Mouse (Mus musculus) gastrocnemius, adult 8-10 months (tissue): ENCODE measurements around the gene Cltc. TPM values are rescaled to one million over a fixed set of nuclear protein-coding genes. Genes with fewer than 3 reads are reported as not detected.
"Not testable (repeated sequence)": the region's sequence is repeated elsewhere in the genome, so short reads cannot be mapped to it uniquely, and the experiment has no call there.

ENCODE experiments used
- DNase-seq, 2 experiments: peaks; one replicate each; pipeline ENCODE4 v3.0.0; 2022; ENCODE audit warnings: low spot score in 2 of 2
- total RNA-seq, 4 experiments: library from RNA; stranded (reverse); gene quantifications; 2 replicates each; pipeline ENCODE4 v1.2.4; 2022

Gene Cltc
- total RNA-seq, result 100 to 1,000 TPM; 106 to 149 (median 123) TPM

DNA sequence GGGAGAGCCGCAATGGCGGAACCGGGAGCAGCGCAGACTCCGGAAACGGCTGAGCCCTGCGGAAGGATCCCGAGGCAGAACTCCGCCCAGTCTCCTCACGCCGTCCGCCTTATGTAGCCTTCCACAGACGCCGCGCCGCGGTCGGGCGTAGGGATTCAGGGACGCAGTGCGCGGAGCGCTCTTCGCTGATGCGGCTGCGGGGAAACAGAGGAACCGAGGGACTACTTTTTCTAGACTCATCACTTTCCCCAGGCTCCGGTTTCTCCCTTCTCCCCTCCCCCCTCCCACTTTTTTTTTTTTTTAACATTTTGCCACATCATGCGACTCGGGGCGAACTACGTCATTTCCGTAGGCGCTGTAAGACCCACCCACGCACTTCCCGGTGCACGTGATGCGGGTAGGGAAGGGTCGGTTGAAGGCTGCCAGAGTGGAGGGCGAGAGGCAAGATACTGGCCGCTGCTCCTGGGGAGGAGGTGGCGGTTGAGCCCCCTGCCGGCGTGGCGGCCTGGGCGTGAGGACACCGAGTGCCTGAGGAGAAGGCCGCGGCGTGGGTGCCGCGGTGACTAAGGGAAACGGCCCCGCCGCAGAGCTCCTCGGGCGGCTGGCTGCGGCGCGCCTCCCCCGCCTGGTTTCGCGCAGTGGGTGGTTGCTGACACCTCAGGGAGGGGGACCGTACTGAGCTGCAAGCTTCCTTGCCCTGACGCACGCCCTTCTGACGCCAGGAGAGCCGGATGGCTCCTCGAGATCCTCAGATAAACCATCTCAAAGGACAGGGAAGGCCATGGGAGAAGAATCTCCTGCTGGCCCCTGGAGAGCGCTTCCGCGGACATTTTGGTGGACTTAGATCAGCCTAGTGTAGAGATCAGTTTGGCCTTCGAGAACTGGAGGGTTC is at the start of gene Cltc:
TSS of gene Cltc (minus strand) at position 86 of the 892 bp plus-strand sequence.
- DNase-seq, result peak; percentile 95 to 97

GRCm38 (mm10) chr11:86807001-86807477 is 49.7 kb upstream of the Cltc start:
- peak; percentile 5 for DNase-seq

- no peak for DNase-seq
These were observed 36.8 kb upstream of the Cltc start for GRCm38 (mm10) chr11:86794161-86794560.

GRCm38 (mm10) chr11:86787436-86787835 is 30.1 kb upstream of the Cltc start:
- DNase-seq, result not testable (repeated sequence)

DNA sequence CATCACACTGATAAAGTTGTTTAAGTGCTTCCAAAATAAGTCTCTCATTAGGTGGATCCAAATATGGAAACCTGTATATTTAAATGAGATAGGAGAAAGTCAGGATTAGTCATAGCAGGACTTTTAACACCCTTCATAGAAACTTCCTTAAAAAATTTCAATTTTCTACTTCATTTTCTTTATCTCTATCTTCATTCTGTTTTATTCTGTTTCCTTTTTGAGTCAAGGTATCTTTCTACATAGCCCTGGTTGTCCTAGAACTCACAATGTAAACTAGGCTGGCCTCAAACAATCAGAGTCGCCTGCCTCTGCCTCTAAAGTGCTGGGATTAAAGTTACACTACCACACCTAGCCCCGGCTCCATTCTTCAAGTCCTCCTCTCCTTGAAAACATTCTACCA is 28.4 kb upstream of the Cltc start:
- no peak for DNase-seq

DNA sequence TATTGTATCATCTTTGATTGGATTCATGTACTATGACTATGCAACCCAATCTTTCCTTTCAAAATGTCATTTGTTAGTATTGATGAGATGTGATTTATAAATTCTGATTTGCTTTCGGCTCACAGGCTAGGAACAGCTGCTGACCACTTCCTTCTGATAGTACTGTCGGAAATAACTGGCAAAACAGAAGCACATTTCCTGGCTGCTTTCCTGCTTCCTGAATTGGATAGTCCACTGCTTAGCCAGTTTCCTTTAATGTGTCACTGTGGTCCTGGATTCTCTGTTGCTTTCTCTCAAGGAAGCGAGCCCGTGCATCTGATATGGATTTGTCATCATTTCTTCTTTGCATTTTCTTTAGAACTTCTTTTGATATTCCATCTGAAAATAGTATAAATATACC is 12.5 kb upstream of the Cltc start:
- DNase-seq, result no peak

- DNase-seq, result no peak
These were observed 7.1 kb upstream of the Cltc start for GRCm38 (mm10) chr11:86764501-86764900.

- DNase-seq, result not testable (repeated sequence)
These were observed 5.8 kb upstream of the Cltc start for GRCm38 (mm10) chr11:86763127-86763526.

DNA sequence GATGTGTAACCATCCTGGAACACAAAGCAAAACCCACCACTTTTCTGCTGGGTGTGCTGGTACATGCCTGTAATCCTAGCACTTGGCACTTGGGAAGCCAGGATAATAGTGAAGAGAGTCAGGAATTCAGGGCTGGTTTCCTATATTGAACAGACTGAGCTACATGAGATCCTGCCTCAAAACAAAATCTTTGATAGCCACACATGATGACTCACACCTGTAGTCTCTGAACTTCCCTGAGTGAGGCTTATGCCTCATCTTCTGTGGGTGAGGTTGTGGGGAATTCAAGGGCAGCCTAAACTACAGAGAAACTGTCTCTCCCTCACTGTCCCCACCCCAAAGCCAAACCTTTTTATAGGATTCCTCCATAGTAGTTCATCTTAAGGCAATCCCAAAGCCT is 3.0 kb upstream of the Cltc start:
- DNase-seq, result no peak

DNA sequence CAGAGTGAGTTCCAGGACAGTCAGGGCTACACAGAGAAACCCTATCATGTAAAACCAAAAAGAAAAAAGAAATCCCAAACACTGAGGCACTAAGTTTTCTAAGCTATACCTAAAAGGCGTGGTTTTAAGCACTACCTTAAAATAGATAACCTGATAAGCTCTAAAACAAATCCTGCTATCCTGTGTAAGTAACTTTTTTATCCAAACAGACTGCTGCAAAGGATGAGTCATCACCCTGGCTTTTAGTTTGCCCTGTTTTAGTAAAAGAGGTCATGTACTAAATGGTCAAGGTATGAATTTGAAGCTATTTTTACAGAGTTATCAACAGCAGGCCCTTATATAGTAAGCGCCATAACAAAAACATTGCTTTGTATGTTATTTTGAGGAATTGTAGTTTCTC is 2.5 kb upstream of the Cltc start:
- no peak for DNase-seq

DNA sequence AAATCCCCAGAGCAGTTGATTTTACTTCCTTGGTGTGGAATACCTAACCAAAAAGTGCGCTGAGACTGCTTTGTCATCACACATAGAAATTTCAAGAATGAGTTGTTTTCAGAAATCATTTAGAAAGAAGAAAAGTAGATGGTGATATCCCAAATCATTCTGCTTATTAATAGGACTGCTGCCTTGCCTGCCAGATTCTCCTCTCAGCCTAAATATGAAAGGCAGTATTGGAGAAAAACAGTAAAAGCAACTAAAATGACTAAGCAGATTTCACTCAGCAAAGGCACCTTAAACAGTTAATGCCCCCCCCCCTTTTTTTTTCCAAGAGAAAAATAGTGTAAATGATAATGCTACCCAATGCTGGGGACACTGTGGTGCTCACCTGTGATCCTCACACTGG is 1.9 kb upstream of the Cltc start:
- DNase-seq, result no peak

DNA sequence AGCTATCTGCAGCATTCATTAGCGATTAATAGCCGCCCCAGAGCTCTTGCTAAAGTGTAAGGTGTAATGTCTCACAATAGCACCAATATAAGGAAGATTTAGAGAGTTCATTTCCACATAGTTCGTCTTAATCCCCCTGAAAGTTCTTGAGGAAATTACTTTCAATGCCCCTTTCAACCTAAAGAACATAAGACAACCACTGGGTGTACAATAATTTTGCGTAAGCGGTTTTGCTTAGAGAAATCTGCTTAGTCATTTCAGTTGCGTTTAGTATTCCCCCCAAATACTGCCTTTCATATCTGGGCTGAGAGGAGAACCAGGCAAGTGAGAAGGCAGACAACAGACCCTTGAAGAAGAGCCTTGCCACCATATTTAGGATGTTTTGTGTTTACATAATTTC is 1.2 kb upstream of the Cltc start:
- no peak for DNase-seq

DNA sequence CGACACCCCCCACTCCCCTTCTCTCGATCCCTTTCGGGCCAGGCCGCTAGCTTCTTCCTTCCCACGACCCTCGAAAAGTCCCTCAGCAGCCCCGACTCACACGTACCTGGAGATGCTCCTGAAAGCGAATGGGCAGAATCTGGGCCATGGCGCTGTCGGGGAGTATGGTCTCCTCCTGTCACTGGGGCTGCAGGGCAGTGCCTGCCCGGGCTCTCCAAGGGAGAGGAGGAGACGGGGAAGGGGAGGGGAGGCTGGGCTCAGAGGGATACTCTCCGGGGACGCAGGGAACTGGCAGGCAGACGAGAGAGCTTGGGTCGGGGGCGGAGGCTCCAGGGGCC is 254 bp downstream of the Cltc start:
- DNase-seq, result no peak

DNA sequence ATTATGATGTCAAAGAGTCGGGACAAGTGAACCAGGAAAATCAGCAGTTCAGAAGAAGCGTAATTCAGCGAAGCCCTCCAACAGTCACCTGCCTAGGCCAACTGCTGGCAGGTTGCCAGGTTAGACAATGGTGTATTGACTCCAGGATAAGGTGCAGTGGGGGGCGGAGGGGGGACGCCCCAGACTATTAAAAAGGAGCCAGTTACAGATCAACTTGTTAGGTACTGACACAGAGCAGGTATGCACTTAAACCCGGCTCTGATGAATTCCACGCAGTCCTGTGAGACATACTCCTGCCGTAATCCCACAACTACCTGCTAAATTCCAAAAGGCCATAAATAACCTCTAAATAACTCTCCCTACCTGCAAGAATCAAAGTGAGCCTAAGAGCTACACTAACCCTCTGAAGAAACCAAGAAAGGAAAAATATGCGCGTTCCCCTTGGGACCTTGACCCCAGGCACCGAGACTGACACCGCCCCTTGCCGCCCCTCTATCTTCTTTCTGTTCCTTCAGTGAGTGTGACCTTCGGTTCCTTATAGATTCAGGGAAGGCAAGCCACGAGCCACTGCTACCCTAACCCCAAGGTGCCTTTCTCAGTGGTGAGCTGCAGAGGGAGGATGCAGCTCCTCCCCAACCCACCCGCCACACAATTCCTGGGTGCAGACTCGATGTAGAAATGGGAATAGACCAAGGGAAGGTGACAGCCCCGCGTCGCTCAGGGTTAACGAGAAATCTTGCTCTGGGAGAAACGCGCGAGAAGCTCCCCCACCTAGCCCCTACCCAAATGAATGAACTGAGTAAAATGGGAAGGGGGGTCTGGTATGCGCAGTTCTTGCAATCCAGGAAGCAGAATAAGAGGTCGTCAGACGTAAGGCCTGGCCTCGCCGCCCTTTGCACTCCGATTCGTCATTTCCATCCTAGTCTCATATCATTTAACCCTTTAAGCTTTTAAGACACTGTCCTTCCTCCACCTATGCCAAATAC is 916 bp downstream of the Cltc start:
- DNase-seq, result peak in 1 of 2 experiments; percentile 26

- DNase-seq, result no peak
These were observed 5.0 kb downstream of the Cltc start for GRCm38 (mm10) chr11:86752404-86752803.

- no peak for DNase-seq
These were observed 6.4 kb downstream of the Cltc start for GRCm38 (mm10) chr11:86751010-86751409.

DNA sequence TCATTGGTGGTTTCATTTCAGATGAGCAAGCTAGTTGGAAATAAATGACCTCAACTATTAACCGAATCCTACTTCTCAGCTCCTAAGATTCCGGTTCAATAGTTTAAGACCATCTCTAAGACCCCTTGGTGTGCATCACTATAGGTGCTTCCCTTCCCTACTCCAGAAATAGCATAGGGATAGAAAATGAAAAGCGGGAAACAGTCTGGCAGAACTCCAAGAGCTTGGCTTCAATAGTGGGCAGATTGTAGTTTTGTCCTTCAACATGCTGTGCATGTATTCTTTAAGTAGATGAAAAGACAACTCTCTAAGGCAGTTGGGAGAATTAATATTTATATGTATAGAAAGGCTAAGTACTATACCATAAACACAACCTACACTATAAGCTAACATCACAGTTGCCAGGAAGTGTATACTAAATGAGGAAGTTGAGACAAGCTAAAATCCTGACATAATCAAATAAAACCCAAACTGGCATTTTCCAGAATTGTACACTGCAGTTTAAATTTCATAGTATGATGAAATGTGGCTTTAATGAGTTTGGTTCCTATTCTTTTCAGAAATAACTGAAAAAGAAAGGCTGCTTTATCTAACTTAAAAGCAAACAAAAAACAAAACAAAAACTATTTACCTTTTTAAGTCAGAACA is 7.5 kb downstream of the Cltc start:
- no peak for DNase-seq

GRCm38 (mm10) chr11:86745634-86746404 is 11.5 kb downstream of the Cltc start:
- DNase-seq, result no peak

- no peak for DNase-seq
These were observed 14.8 kb downstream of the Cltc start for GRCm38 (mm10) chr11:86742605-86743004.

- DNase-seq, result no peak
These were observed 15.9 kb downstream of the Cltc start for GRCm38 (mm10) chr11:86741505-86741904.

DNA sequence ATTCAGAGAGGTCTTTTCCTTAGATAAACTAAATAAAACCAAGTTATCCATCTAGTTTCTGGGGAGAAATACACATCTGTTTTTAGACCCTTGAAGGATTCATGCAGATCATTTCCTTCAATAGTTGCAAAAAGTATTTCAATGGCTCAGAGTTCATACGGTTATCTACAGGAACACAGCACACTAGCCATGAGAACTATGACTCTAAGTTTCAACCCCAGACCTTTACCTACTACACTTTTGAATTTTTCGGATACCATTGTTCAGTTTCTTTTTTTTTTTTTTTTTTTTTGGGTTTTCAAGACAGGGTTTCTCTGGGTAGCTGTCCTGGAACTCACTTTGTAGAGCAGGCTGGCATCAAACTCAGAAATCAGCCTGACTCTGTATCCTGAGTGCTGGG is 17.9 kb downstream of the Cltc start:
- DNase-seq, result no peak
